Mouse (Mus musculus): ENCODE results near the gene Casp3. TPM values are rescaled to one million over a fixed set of nuclear protein-coding genes. Genes with fewer than 3 reads are reported as not detected.
"Not testable (repeated sequence)": the region's sequence is repeated elsewhere in the genome, so short reads cannot be mapped to it uniquely, and the experiment has no call there.

Casp3 gene
- 136 and 139 TPM in 2 replicates for polyA plus RNA-seq (2016; fragmentation: Nextera tagmentation; extraction: Ambion mirVana)

GRCm38 (mm10) chr8:46616879-46617689, at the start of gene Casp3, which contains the start of gene Primpol:
Gene Casp3 (plus strand): TSS chr8:46617291.
Gene Primpol (minus strand): TSS chr8:46617212.
- ATAC-seq (ENCODE audit: insufficient number of reproducible peaks, insufficient read depth, low FRiP score, low TSS enrichment), result peak; percentile 90
- peak within 1 kb of the TSS; percentile 94 for H3K9ac ChIP-seq
- peaks cover 21% of the 10 kb centered on the region for H3K4me1 ChIP-seq
- peak within 1 kb of the TSS; percentile 85 for H3K4me3 ChIP-seq
- H3K9me3 ChIP-seq, result no peaks in the 10 kb centered on the region
- no peaks in the 10 kb centered on the region for H3K36me3 ChIP-seq
- H3K27ac ChIP-seq, result peak within 1 kb of the TSS; percentile 94
- H3K27me3 ChIP-seq, result no peaks in the 10 kb centered on the region
- WGBS, result 1% methylated on average over 54 of the region's 54 CpGs
- H3K4me2 ChIP-seq (replicated peaks), result peak within 1 kb of the TSS; percentile 93

DNA sequence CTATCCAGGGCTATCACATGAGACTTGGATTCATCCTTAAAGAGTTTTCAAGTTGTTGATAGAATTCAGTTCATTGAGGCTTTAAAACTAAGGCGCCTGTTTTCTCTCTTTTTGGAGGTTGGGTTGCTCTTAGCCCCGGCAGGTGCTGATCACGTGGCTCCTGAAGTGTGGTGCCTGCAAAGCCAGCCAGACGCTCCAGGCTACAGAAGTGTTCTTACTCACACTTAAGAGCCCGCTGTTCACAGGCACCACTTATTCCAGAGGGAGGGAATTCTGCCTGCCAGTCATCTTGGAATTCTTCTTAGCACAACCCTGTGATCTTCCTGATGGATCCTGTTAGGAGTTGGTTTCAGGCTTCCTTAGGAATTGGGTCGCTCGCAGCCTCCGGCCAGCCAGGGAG, 49.1 kb upstream of the Casp3 start:
- WGBS, result 86% methylated on average over 8 of the region's 8 CpGs
- Histone ChIP-seq H3K9ac (no peak overlapping the region), H3K27ac (no peak overlapping the region), H3K36me3 (peaks cover 22% of the 10 kb centered on the region), H3K27me3 (no peaks in the 10 kb centered on the region), H3K4me3 (no peak overlapping the region), H3K4me1 (no peaks in the 10 kb centered on the region), H3K4me2 (replicated peaks) (no peak overlapping the region), H3K9me3 (no peaks in the 10 kb centered on the region)
- ATAC-seq (ENCODE audit: insufficient number of reproducible peaks, insufficient read depth, low FRiP score, low TSS enrichment), result no peak

- Histone ChIP-seq H3K9me3 (no peaks in the 10 kb centered on the region), H3K9ac (no peak overlapping the region), H3K4me3 (no peak overlapping the region), H3K4me2 (replicated peaks) (no peak overlapping the region), H3K27ac (no peak overlapping the region), H3K27me3 (no peaks in the 10 kb centered on the region), H3K4me1 (no peaks in the 10 kb centered on the region), H3K36me3 (peaks cover 31% of the 10 kb centered on the region)
- no peak for ATAC-seq (ENCODE audit: insufficient number of reproducible peaks, insufficient read depth, low FRiP score, low TSS enrichment)
- WGBS, result 83% methylated on average over 2 of the region's 2 CpGs
These were observed 48.1 kb upstream of the Casp3 start for GRCm38 (mm10) chr8:46568942-46569341.

- ATAC-seq (ENCODE audit: insufficient number of reproducible peaks, insufficient read depth, low FRiP score, low TSS enrichment), result no peak
- H3K9me3 ChIP-seq, result no peaks in the 10 kb centered on the region
- no peak overlapping the region for H3K4me3 ChIP-seq
- no peak overlapping the region for H3K4me2 ChIP-seq (replicated peaks)
- no peak overlapping the region for H3K9ac ChIP-seq
- H3K27me3 ChIP-seq, result no peaks in the 10 kb centered on the region
- WGBS, result 92% methylated on average over 19 of the region's 19 CpGs
- no peak overlapping the region for H3K27ac ChIP-seq
- H3K4me1 ChIP-seq, result no peaks in the 10 kb centered on the region
- peaks cover 39% of the 10 kb centered on the region for H3K36me3 ChIP-seq
These were observed 47.2 kb upstream of the Casp3 start for GRCm38 (mm10) chr8:46569659-46570441.

DNA sequence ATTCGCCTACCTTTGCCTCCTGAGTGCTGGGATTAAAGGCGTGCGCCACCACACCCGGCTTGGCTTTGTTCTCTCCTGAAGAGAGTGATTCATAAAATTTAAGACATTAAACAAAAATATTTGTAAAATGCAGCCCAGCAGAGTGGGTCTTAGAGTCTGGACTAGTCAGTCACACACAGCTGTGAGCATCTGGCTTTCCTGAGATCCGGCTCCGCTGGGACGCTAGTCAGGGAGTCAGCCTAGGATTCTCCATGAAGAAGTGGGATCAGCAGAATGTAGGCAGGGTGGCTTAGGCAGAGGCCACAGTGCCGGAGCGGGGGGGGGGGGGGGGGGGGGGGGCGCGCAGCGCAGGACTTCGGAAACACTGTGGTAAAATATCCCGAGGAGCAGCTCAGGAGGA, 46.4 kb upstream of the Casp3 start:
- H3K36me3 ChIP-seq, result peaks cover 33% of the 10 kb centered on the region

GRCm38 (mm10) chr8:46573446-46573845, 43.6 kb upstream of the Casp3 start:
- Histone ChIP-seq H3K36me3 (peaks cover 48% of the 10 kb centered on the region), H3K9ac (no peak overlapping the region), H3K4me3 (no peak overlapping the region), H3K27ac (no peak overlapping the region), H3K4me1 (no peaks in the 10 kb centered on the region), H3K9me3 (no peaks in the 10 kb centered on the region), H3K4me2 (replicated peaks) (no peak overlapping the region), H3K27me3 (no peaks in the 10 kb centered on the region)
- WGBS, result 89% methylated on average over 2 of the region's 2 CpGs
- ATAC-seq (ENCODE audit: insufficient number of reproducible peaks, insufficient read depth, low FRiP score, low TSS enrichment), result no peak

More for the DNA sequence above, 46.4 kb upstream of the Casp3 start:
- Histone ChIP-seq H3K27me3 (no peaks in the 10 kb centered on the region), H3K27ac (no peak overlapping the region), H3K4me1 (no peaks in the 10 kb centered on the region), H3K9me3 (no peaks in the 10 kb centered on the region), H3K4me2 (replicated peaks) (no peak overlapping the region), H3K4me3 (no peak overlapping the region), H3K9ac (no peak overlapping the region)
- WGBS, result 92% methylated on average over 10 of the region's 14 CpGs
- ATAC-seq (ENCODE audit: insufficient number of reproducible peaks, insufficient read depth, low FRiP score, low TSS enrichment), result no peak

- H3K4me1 ChIP-seq, result no peaks in the 10 kb centered on the region
- no peak overlapping the region for H3K9ac ChIP-seq
- no peak overlapping the region for H3K4me2 ChIP-seq (replicated peaks)
- H3K4me3 ChIP-seq, result no peak overlapping the region
- ATAC-seq (ENCODE audit: insufficient number of reproducible peaks, insufficient read depth, low FRiP score, low TSS enrichment), result no peak
- no peaks in the 10 kb centered on the region for H3K9me3 ChIP-seq
- no peaks in the 10 kb centered on the region for H3K27me3 ChIP-seq
- 89% methylated on average over 2 of the region's 2 CpGs for WGBS
- H3K36me3 ChIP-seq, result peaks cover 53% of the 10 kb centered on the region
- H3K27ac ChIP-seq, result no peak overlapping the region
These were observed 43.1 kb upstream of the Casp3 start for GRCm38 (mm10) chr8:46573964-46574363.

DNA sequence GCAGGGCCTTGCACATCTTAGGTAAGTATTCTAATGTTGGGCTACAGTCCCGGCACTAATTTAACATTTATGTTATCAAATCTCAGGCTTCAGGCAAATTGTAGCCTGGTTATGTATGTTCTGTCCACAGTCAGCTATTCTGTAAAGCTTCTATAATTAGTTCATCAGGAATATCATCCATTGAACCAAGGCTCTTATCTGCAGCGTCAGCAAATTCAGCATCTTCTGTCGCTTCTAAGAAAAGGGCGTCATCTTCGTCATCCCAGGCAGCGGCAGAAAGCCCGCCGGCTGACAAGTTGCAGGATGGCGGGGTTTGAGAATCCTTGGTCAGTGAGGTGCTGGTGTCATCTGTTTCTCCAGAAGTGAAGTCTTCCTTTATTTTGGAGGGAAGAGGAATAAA, 38.3 kb upstream of the Casp3 start:
- H3K36me3 ChIP-seq, result peaks cover 39% of the 10 kb centered on the region
- no peak overlapping the region for H3K4me2 ChIP-seq (replicated peaks)
- no peaks in the 10 kb centered on the region for H3K27me3 ChIP-seq
- ATAC-seq (ENCODE audit: insufficient number of reproducible peaks, insufficient read depth, low FRiP score, low TSS enrichment), result no peak
- no peaks in the 10 kb centered on the region for H3K9me3 ChIP-seq
- no peak overlapping the region for H3K4me3 ChIP-seq
- H3K4me1 ChIP-seq, result no peaks in the 10 kb centered on the region
- H3K9ac ChIP-seq, result no peak overlapping the region
- WGBS, result 94% methylated on average over 9 of the region's 9 CpGs
- H3K27ac ChIP-seq, result no peak overlapping the region

- not testable (repeated sequence) for ATAC-seq (ENCODE audit: insufficient number of reproducible peaks, insufficient read depth, low FRiP score, low TSS enrichment); H3K9ac ChIP-seq; H3K36me3 ChIP-seq; H3K27ac ChIP-seq; H3K4me3 ChIP-seq; H3K27me3 ChIP-seq; H3K4me2 ChIP-seq (replicated peaks); H3K9me3 ChIP-seq; H3K4me1 ChIP-seq
- 47% methylated on average over 4 of the region's 4 CpGs for WGBS
These were observed 32.8 kb upstream of the Casp3 start for GRCm38 (mm10) chr8:46584328-46584727.

DNA sequence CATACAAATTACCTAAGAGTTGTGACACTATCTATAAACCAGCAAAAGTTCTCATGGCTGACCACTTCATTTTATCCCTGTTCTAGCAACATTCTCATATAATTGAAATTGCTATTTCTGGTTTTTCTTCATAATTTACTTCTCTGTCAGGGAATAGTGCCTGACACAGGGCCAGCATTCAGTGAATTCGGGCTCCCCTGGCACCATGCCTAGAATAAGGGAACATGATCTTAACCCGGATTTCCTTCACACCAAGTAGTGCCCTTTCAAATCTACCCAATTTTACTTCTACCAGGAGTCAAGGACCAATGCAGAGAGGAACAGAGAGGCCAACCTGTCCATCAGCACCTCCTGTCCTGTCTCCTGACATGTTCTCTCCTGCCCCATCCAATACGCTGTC, 31.5 kb upstream of the Casp3 start:
- Histone ChIP-seq H3K36me3 (no peaks in the 10 kb centered on the region; the same call in 1 of the 2 replicates), H3K4me1 (no peaks in the 10 kb centered on the region), H3K4me3 (no peak overlapping the region), H3K27ac (no peak overlapping the region), H3K9ac (no peak overlapping the region), H3K27me3 (no peaks in the 10 kb centered on the region), H3K4me2 (replicated peaks) (no peak overlapping the region), H3K9me3 (no peaks in the 10 kb centered on the region)
- WGBS, result 76% methylated on average over 3 of the region's 3 CpGs
- ATAC-seq (ENCODE audit: insufficient number of reproducible peaks, insufficient read depth, low FRiP score, low TSS enrichment), result no peak

DNA sequence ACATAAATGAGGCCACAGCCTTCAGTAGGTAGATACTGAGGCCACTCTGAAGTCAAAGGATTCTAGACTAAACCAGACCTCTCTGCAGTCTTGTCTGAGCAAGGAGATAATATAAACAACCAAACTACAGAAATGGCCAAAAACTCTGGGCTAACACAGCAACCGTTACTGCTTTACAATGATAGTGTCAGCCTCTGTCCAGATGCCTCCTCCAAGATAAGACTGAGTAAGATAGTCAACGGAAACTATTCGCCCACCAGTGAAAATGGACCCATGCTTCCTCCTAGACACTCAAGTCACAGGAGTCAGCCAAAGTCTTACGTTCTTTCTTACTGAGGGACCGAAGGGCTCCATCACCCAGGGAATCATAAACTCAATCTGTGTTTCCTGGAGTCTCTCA, 29.2 kb upstream of the Casp3 start:
- Histone ChIP-seq H3K4me2 (replicated peaks) (no peak overlapping the region), H3K9me3 (no peaks in the 10 kb centered on the region), H3K4me3 (no peak overlapping the region), H3K27ac (no peak overlapping the region), H3K4me1 (no peaks in the 10 kb centered on the region), H3K36me3 (no peaks in the 10 kb centered on the region; the same call in 1 of the 2 replicates), H3K9ac (no peak overlapping the region), H3K27me3 (no peaks in the 10 kb centered on the region)
- 85% methylated on average over 5 of the region's 5 CpGs for WGBS
- no peak for ATAC-seq (ENCODE audit: insufficient number of reproducible peaks, insufficient read depth, low FRiP score, low TSS enrichment)

DNA sequence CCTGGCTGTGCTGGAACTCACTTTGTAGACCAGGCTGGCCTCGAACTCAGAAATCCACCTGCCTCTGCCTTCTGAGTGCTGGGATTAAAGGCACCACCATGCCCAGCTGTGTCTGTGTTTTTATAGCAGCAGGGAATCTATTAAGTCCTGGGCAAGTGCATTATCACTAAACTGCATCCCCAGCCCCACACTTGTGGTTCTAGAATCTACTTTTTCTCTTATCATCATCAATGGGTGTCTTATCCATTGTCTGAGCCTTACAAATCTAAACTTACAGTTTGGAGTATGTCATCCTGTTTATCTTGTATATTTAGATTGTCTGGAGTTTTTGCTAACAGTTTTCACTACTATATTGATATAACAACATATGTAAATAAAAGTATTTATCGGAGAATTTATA, 28.4 kb upstream of the Casp3 start:
- WGBS, result 92% methylated on average over 2 of the region's 2 CpGs

More for the DNA sequence above, 28.4 kb upstream of the Casp3 start:
- Histone ChIP-seq H3K4me3 (no peak overlapping the region), H3K9ac (no peak overlapping the region), H3K9me3 (no peaks in the 10 kb centered on the region), H3K27ac (no peak overlapping the region), H3K27me3 (no peaks in the 10 kb centered on the region), H3K36me3 (no peaks in the 10 kb centered on the region), H3K4me1 (no peaks in the 10 kb centered on the region), H3K4me2 (replicated peaks) (no peak overlapping the region)
- ATAC-seq (ENCODE audit: insufficient number of reproducible peaks, insufficient read depth, low FRiP score, low TSS enrichment), result no peak
